In genomic region chr4:151073108-151073744, GRCm38 (mm10) we compare ENCODE assay signal across 9 mouse cellular contexts. TPM values are rescaled to one million over a fixed set of nuclear protein-coding genes. Genes with fewer than 3 reads are reported as not detected.
A peak's percentile ranks its signal among the peaks of the same experiment; 100 is the strongest.
DNase-seq lines count a peak whose midpoint lies in the region; ATAC-seq and TF ChIP-seq lines count a peak whose summit lies in the region.
"Had no signal": no experiment of that assay in that cellular context is flagged by ENCODE, and none has a peak within 500 bp of the region (broad histone marks: within the 10 kb centered on the region; RNA-seq: fewer than 3 reads in every experiment).

No protein-coding gene starts in this region.

- no peaks in the 10 kb centered on the region for H3K27me3 ChIP-seq in heart, embryonic 12.5 days (replicated peaks)
- no peaks in the 10 kb centered on the region for H3K27me3 ChIP-seq in intestine, embryonic 16.5 days (replicated peaks; ENCODE audit: control insufficient read depth, insufficient read depth, low read length)
- no peaks in the 10 kb centered on the region for H3K27me3 ChIP-seq in midbrain, embryonic 14.5 days (ENCODE audit: control insufficient read depth, insufficient read depth, low read length)

- H3K27ac ChIP-seq in heart, embryonic 12.5 days (ENCODE audit: poor library complexity, severe bottlenecking) = no peak overlapping the region
- H3K27ac ChIP-seq in gastrocnemius, adult 2 months = no peak overlapping the region
- no peak overlapping the region for H3K27ac ChIP-seq in intestine, embryonic 16.5 days (ENCODE audit: low read length)
- H3K27ac ChIP-seq in midbrain, embryonic 14.5 days (replicated peaks; ENCODE audit: low read depth, low read length) = no peak overlapping the region; the same call in 1 of the 2 replicates
- H3K27ac ChIP-seq: liver, embryonic 15.5 days had no signal

- intact Hi-C loops in gastrocnemius, adult 2 months (cut with DNase I) = loop anchor here (1.0 kb wide), 1 partner anchor 68 kb away; no protein-coding TSS in a partner anchor
- intact Hi-C loops in left cerebral cortex, postnatal 10 days (cut with DNase I) = loop anchor here (1.0 kb wide), 1 partner anchor 69 kb away; no protein-coding TSS in a partner anchor

- no peak for ATAC-seq in heart, embryonic 12.5 days (ENCODE audit: insufficient number of reproducible peaks, low FRiP score)
- ATAC-seq in intestine, embryonic 16.5 days = peak; percentile 62; the same call in 1 of the 2 replicates
- ATAC-seq in midbrain, embryonic 14.5 days (ENCODE audit: low FRiP score, low TSS enrichment) = no peak; the same call in 1 of the 2 replicates

- no peaks in the 10 kb centered on the region for H3K9me3 ChIP-seq in heart, embryonic 12.5 days (replicated peaks)
- H3K9me3 ChIP-seq in intestine, embryonic 16.5 days (ENCODE audit: control insufficient read depth, low read length) = no peaks in the 10 kb centered on the region
- no peaks in the 10 kb centered on the region for H3K9me3 ChIP-seq in midbrain, embryonic 14.5 days (ENCODE audit: control insufficient read depth, low read length)
- H3K9me3 ChIP-seq: liver, embryonic 15.5 days had no signal

- no peaks in the 10 kb centered on the region for H3K4me1 ChIP-seq in heart, embryonic 12.5 days (replicated peaks)
- no peaks in the 10 kb centered on the region for H3K4me1 ChIP-seq in intestine, embryonic 16.5 days (ENCODE audit: control insufficient read depth, insufficient read depth, low read length)
- H3K4me1 ChIP-seq in midbrain, embryonic 14.5 days (ENCODE audit: control insufficient read depth, insufficient read depth, low read length) = no peaks in the 10 kb centered on the region
- H3K4me1 ChIP-seq: liver, embryonic 15.5 days had no signal

- no peak overlapping the region for H3K4me3 ChIP-seq in heart, embryonic 12.5 days
- no peak overlapping the region for H3K4me3 ChIP-seq in gastrocnemius, adult 2 months
- H3K4me3 ChIP-seq in intestine, embryonic 16.5 days (ENCODE audit: low read length) = no peak overlapping the region
- H3K4me3 ChIP-seq in midbrain, embryonic 14.5 days (replicated peaks; ENCODE audit: low read depth, low read length) = no peak overlapping the region
- H3K4me3 ChIP-seq: liver, embryonic 15.5 days had no signal

- H3K9ac ChIP-seq in heart, embryonic 12.5 days = no peak overlapping the region
- no peak overlapping the region for H3K9ac ChIP-seq in intestine, embryonic 16.5 days (ENCODE audit: low read depth, low read length)
- H3K9ac ChIP-seq in midbrain, embryonic 14.5 days (replicated peaks; ENCODE audit: low read length) = no peak overlapping the region
- H3K9ac ChIP-seq: liver, embryonic 15.5 days had no signal

- peaks cover 82% of the 10 kb centered on the region for H3K36me3 ChIP-seq in heart, embryonic 12.5 days
- H3K36me3 ChIP-seq in intestine, embryonic 16.5 days (ENCODE audit: control insufficient read depth, insufficient read depth, low read length) = no peaks in the 10 kb centered on the region
- peaks cover 99% of the 10 kb centered on the region for H3K36me3 ChIP-seq in midbrain, embryonic 14.5 days (ENCODE audit: control insufficient read depth, insufficient read depth, low read length)
- H3K36me3 ChIP-seq: liver, embryonic 15.5 days had no signal

- H3K4me2 ChIP-seq in heart, embryonic 12.5 days = no peak overlapping the region
- no peak overlapping the region for H3K4me2 ChIP-seq in intestine, embryonic 16.5 days (ENCODE audit: low read depth, low read length)
- no peak overlapping the region for H3K4me2 ChIP-seq in midbrain, embryonic 14.5 days (ENCODE audit: low read length)
- H3K4me2 ChIP-seq: liver, embryonic 15.5 days had no signal

- peak; percentile 91 for TF ChIP-seq CTCF in gastrocnemius, adult 2 months (IDR thresholded peaks at IDR 0.05)

- WGBS in heart, embryonic 12.5 days = 53% methylated on average over 13 of the region's 13 CpGs
- WGBS in intestine, embryonic 16.5 days = 50% methylated on average over 13 of the region's 13 CpGs
- WGBS in midbrain, embryonic 14.5 days = 57% methylated on average over 13 of the region's 13 CpGs

- DNase-seq in heart, adult 18-20 months = peak; percentile 72 to 89
- DNase-seq in cerebellum, postnatal 36 days = peak; percentile 80 to 91
- peak; percentile 72 for DNase-seq in gastrocnemius, adult 2 months
- peak; percentile 75 for DNase-seq in left cerebral cortex, postnatal 10 days (ENCODE audit: extremely low spot score in 1 of 2, low spot score in 2 of 2)
- peak; percentile 90 for DNase-seq in midbrain, embryonic 14.5 days
- DNase-seq in right cerebral cortex, postnatal 4 days = peak; percentile 73

RNA-seq across cellular contexts. Expression of gene Vamp3, which starts 15.5 kb away (rescaled TPM):
- 10 to 100 TPM; 53.4 to 62.2 TPM for total RNA-seq in heart, adult 18-20 months (2021)
- polyA plus RNA-seq in heart, embryonic 12.5 days (2016; fragmentation: Nextera tagmentation; extraction: Ambion mirVana) = 100 and 109 TPM in 2 replicates
- total RNA-seq in gastrocnemius, adult 2 months (2021) = 10 to 100 TPM; 53.8 to 56.3 TPM
- polyA plus RNA-seq in intestine, embryonic 16.5 days (2015; fragmentation: Nextera tagmentation; extraction: Ambion mirVana) = 122 TPM in 2 replicates
- total RNA-seq in left cerebral cortex, postnatal 10 days (2021) = 10 to 100 TPM; 31.0 to 31.1 TPM
- 30.4 and 34.9 TPM in 2 replicates for polyA plus RNA-seq in midbrain, embryonic 14.5 days (2014; fragmentation: Nextera tagmentation; extraction: Ambion mirVana)

RNA-seq across cellular contexts. Expression of gene Gm13090, which starts 16.1 kb away (rescaled TPM):
- total RNA-seq in heart, adult 18-20 months (2021) = not detected
- polyA plus RNA-seq in heart, embryonic 12.5 days (2016; fragmentation: Nextera tagmentation; extraction: Ambion mirVana) = not detected in 2 replicates
- not detected for total RNA-seq in gastrocnemius, adult 2 months (2021)
- polyA plus RNA-seq in intestine, embryonic 16.5 days (2015; fragmentation: Nextera tagmentation; extraction: Ambion mirVana) = not detected in 2 replicates
- total RNA-seq in left cerebral cortex, postnatal 10 days (2021) = not detected
- polyA plus RNA-seq in midbrain, embryonic 14.5 days (2014; fragmentation: Nextera tagmentation; extraction: Ambion mirVana) = 0.50 TPM in 1 of 2 replicates, not detected in the other
- polyA plus RNA-seq: liver, embryonic 15.5 days had no signal

RNA-seq across cellular contexts. Expression of gene Per3, which starts 28.8 kb away (rescaled TPM):
- total RNA-seq in heart, adult 18-20 months (2021) = 1 to 10 TPM; 3.3 to 3.6 TPM
- polyA plus RNA-seq in heart, embryonic 12.5 days (2016; fragmentation: Nextera tagmentation; extraction: Ambion mirVana) = 7.2 and 8.7 TPM in 2 replicates
- 1 to 10 TPM; 3.6 to 9.3 TPM for total RNA-seq in gastrocnemius, adult 2 months (2021)
- polyA plus RNA-seq in intestine, embryonic 16.5 days (2015; fragmentation: Nextera tagmentation; extraction: Ambion mirVana) = 3.1 and 3.7 TPM in 2 replicates
- 10 to 100 TPM; 15.0 to 17.8 TPM for total RNA-seq in left cerebral cortex, postnatal 10 days (2021)
- 2.3 and 2.5 TPM in 2 replicates for polyA plus RNA-seq in midbrain, embryonic 14.5 days (2014; fragmentation: Nextera tagmentation; extraction: Ambion mirVana)
